Mouse (Mus musculus) brain, embryonic 14.5 days (tissue): ENCODE measurements around the gene Ccdc189.

ENCODE experiments used
- CTCF ChIP-seq: fragments of 200-500 bp; IDR thresholded peaks from 2 replicates; pipeline ENCODE4 v1.5.1; 2012; ENCODE audit warnings: inconsistent platforms, mild to moderate bottlenecking, moderate library complexity, borderline replicate concordance; ENCODE audit not compliant: insufficient read depth, insufficient read length; ENCODE audit errors: extremely low read depth
- POLR2A ChIP-seq: fragments of 200-500 bp; IDR thresholded peaks from 2 replicates; pipeline ENCODE4 v1.6.1; 2012; ENCODE audit warnings: mild to moderate bottlenecking, inconsistent platforms, borderline replicate concordance; ENCODE audit not compliant: poor library complexity, insufficient read depth, insufficient read length, severe bottlenecking; ENCODE audit errors: extremely low read depth

GRCm38 (mm10) chr7:127617962-127618361 lies 29.6 kb upstream of the Ccdc189 start:
- TF ChIP-seq CTCF (no peak), POLR2A (no peak)
